Mouse (Mus musculus): ENCODE measurements around the gene Casp7. TPM values are rescaled to one million over a fixed set of nuclear protein-coding genes. Genes with fewer than 3 reads are reported as not detected.

The Casp7 gene
- polyA plus RNA-seq, 1 experiment from 2014 or later: 16.6 TPM

Other genes starting within 250 kb of the Casp7 start
- not detected in 2 replicates for gene Habp2, start 110.0 kb upstream of the Casp7 start, polyA plus RNA-seq (2014; fragmentation: Nextera tagmentation; extraction: Ambion mirVana)
- gene Nrap, start 7.1 kb upstream of the Casp7 start, polyA plus RNA-seq (2014; fragmentation: Nextera tagmentation; extraction: Ambion mirVana): 0.15 and 0.22 TPM in 2 replicates
- gene Plekhs1, start 64.5 kb downstream of the Casp7 start, polyA plus RNA-seq (2014; fragmentation: Nextera tagmentation; extraction: Ambion mirVana): 0.18 TPM in 1 of 2 replicates, not detected in the other
- gene Dclre1a, start 151.1 kb downstream of the Casp7 start, polyA plus RNA-seq (2014; fragmentation: Nextera tagmentation; extraction: Ambion mirVana): 13.9 and 16.5 TPM in 2 replicates
- gene Nhlrc2, start 151.1 kb downstream of the Casp7 start, polyA plus RNA-seq (2014; fragmentation: Nextera tagmentation; extraction: Ambion mirVana): 12.9 and 14.4 TPM in 2 replicates